Mouse (Mus musculus) CH12.LX (cell line): ENCODE measurements at regions not wholly inside any gene's neighbourhood (a gene's known extent, or its start where the extent isn't known, plus 50 kb on each side); places are given as distances from the start of the nearest gene placed in this dataset.

Experiments used
- DNase-seq: peaks from one replicate; pipeline ENCODE4 v3.0.0-alpha.2; 2013; ENCODE audit errors: extremely low read depth
- H3K27ac ChIP-seq: 2 replicates; pipeline ENCODE4 v1.5.1; 2012; ENCODE audit warnings: low read depth, mild to moderate bottlenecking, control low read depth, moderate library complexity; ENCODE audit not compliant: insufficient read depth
- H3K27me3 ChIP-seq: replicated peaks from 2 replicates; pipeline ENCODE3; 2012; ENCODE audit warnings: inconsistent platforms
- H3K36me3 ChIP-seq, 2 experiments: replicated peaks in 1 of 2; 2 replicates each; pipeline versions ENCODE3 to v1.6.1; 2012; ENCODE audit warnings: inconsistent platforms in 1 of 2, low read length in 1 of 2, mild to moderate bottlenecking in 1 of 2, mixed read lengths in 1 of 2, moderate library complexity in 1 of 2; ENCODE audit not compliant: control insufficient read depth in 1 of 2, insufficient read depth in 1 of 2
- H3K4me1 ChIP-seq, 2 experiments: 2 replicates each; pipeline ENCODE4 v1.6.1; 2012; ENCODE audit warnings: inconsistent platforms in 1 of 2, moderate library complexity in 1 of 2; ENCODE audit not compliant: insufficient read depth in 2 of 2, control insufficient read depth in 1 of 2
- H3K4me2 ChIP-seq: 2 replicates; pipeline ENCODE4 v1.6.1; 2012; ENCODE audit warnings: low read depth, mild to moderate bottlenecking, control low read depth; ENCODE audit not compliant: poor library complexity, insufficient read depth, severe bottlenecking
- H3K4me3 ChIP-seq, 3 experiments: fragments of 150-350 bp in 1 of 3; sonication (generic) in 1 of 3; replicated peaks in 1 of 3; 2 replicates each; pipeline versions ENCODE3 to v1.5.1; 2011 to 2012; ENCODE audit warnings: low read depth in 2 of 3, low read length in 2 of 3, mild to moderate bottlenecking in 2 of 3, moderate library complexity in 2 of 3, control low read depth in 1 of 3, improper control_type of control experiment in 1 of 3, inconsistent platforms in 1 of 3, mixed read lengths in 1 of 3; ENCODE audit not compliant: poor library complexity in 1 of 3
- H3K79me2 ChIP-seq: replicated peaks from 2 replicates; pipeline ENCODE4 v1.6.1; 2012; ENCODE audit warnings: mild to moderate bottlenecking, moderate library complexity; ENCODE audit not compliant: control insufficient read depth, poor library complexity, insufficient read depth, severe bottlenecking; ENCODE audit errors: extremely low read depth
- H3K9ac ChIP-seq: 2 replicates; pipeline ENCODE4 v1.6.1; 2012; ENCODE audit warnings: low read depth, mild to moderate bottlenecking, control low read depth, moderate library complexity; ENCODE audit not compliant: insufficient read depth
- H3K9me3 ChIP-seq: replicated peaks from 2 replicates; pipeline ENCODE3; 2012; ENCODE audit warnings: low read length, inconsistent platforms, mixed read lengths
- BHLHE40 ChIP-seq: IDR thresholded peaks from 2 replicates; pipeline ENCODE4 v1.6.1; 2011; ENCODE audit warnings: mild to moderate bottlenecking, low read depth, low read length, improper control_type of control experiment
- ELF1 ChIP-seq: IDR thresholded peaks from 2 replicates; pipeline ENCODE4 v1.6.1; 2014; ENCODE audit warnings: low read depth, mild to moderate bottlenecking, inconsistent platforms, low read length, improper control_type of control experiment
- EP300 ChIP-seq: IDR thresholded peaks from 2 replicates; pipeline ENCODE4 v1.6.1; 2011; ENCODE audit warnings: low read length, improper control_type of control experiment
- GABPA ChIP-seq: IDR thresholded peaks from 2 replicates; pipeline ENCODE4 v1.6.1; 2012; ENCODE audit warnings: low read depth, low read length, improper control_type of control experiment, inconsistent platforms; ENCODE audit not compliant: insufficient replicate concordance
- HCFC1 ChIP-seq: IDR thresholded peaks from 2 replicates; pipeline ENCODE4 v1.6.1; 2012; ENCODE audit warnings: low read depth, mild to moderate bottlenecking, inconsistent platforms, low read length, improper control_type of control experiment
- IRF4 ChIP-seq: IDR thresholded peaks from 2 replicates; pipeline ENCODE4 v1.6.1; 2014; ENCODE audit warnings: low read depth, mild to moderate bottlenecking, inconsistent platforms, low read length, improper control_type of control experiment
- JUN ChIP-seq: IDR thresholded peaks from 2 replicates; pipeline ENCODE4 v1.6.1; 2011; ENCODE audit warnings: low read depth, mild to moderate bottlenecking, low read length, improper control_type of control experiment, moderate library complexity; ENCODE audit not compliant: insufficient read depth
- KAT2A ChIP-seq: IDR thresholded peaks from 2 replicates; pipeline ENCODE4 v1.6.1; 2012; ENCODE audit warnings: low read length, improper control_type of control experiment, inconsistent platforms; ENCODE audit not compliant: insufficient replicate concordance
- MAX ChIP-seq: IDR thresholded peaks from 2 replicates; pipeline ENCODE4 v1.6.1; 2011; ENCODE audit warnings: low read length, improper control_type of control experiment
- MAZ ChIP-seq: IDR thresholded peaks from 2 replicates; pipeline ENCODE4 v1.6.1; 2012; ENCODE audit warnings: low read depth, mild to moderate bottlenecking, inconsistent platforms, low read length, improper control_type of control experiment, moderate library complexity
- MEF2A ChIP-seq: IDR thresholded peaks from 2 replicates; pipeline ENCODE4 v1.6.1; 2014; ENCODE audit warnings: low read depth, mild to moderate bottlenecking, inconsistent platforms, low read length, improper control_type of control experiment, borderline replicate concordance
- MXI1 ChIP-seq: IDR thresholded peaks from 2 replicates; pipeline ENCODE4 v1.6.1; 2011; ENCODE audit warnings: mild to moderate bottlenecking, low read depth, low read length, improper control_type of control experiment
- PAX5 ChIP-seq: IDR thresholded peaks from 2 replicates; pipeline ENCODE4 v1.6.1; 2012; ENCODE audit warnings: low read length, inconsistent platforms, mixed read lengths
- POLR2A ChIP-seq: IDR thresholded peaks from 2 replicates; pipeline ENCODE4 v1.6.1; 2011; ENCODE audit warnings: low read depth, mild to moderate bottlenecking, improper control_type of control experiment, low read length
- POLR2AphosphoS2 ChIP-seq: IDR thresholded peaks from 2 replicates; pipeline ENCODE4 v1.6.1; 2011; ENCODE audit warnings: low read depth, low read length, improper control_type of control experiment
- RAD21 ChIP-seq: IDR thresholded peaks from 2 replicates; pipeline ENCODE4 v1.6.1; 2011; ENCODE audit warnings: low read depth, mild to moderate bottlenecking, low read length, improper control_type of control experiment, moderate library complexity
- SMC3 ChIP-seq: IDR thresholded peaks from 2 replicates; pipeline ENCODE4 v1.6.1; 2011; ENCODE audit warnings: low read depth, low read length, improper control_type of control experiment
- TBP ChIP-seq: conservative IDR thresholded peaks from 2 replicates; pipeline ENCODE4 v1.6.1; 2011; ENCODE audit warnings: low read depth, low read length, improper control_type of control experiment
- TCF12 ChIP-seq: IDR thresholded peaks from 2 replicates; pipeline ENCODE4 v1.6.1; 2014; ENCODE audit warnings: low read depth, mild to moderate bottlenecking, inconsistent platforms, low read length, improper control_type of control experiment
- UBTF ChIP-seq: IDR thresholded peaks from 2 replicates; pipeline ENCODE4 v1.6.1; 2012; ENCODE audit warnings: low read depth, mild to moderate bottlenecking, inconsistent platforms, low read length, improper control_type of control experiment, moderate library complexity
- USF1 ChIP-seq: IDR thresholded peaks from 2 replicates; pipeline ENCODE4 v1.6.1; 2014; ENCODE audit warnings: low read depth, mild to moderate bottlenecking, inconsistent platforms, low read length, improper control_type of control experiment
- USF2 ChIP-seq: conservative IDR thresholded peaks from 2 replicates; pipeline ENCODE4 v1.6.1; 2011; ENCODE audit warnings: low read depth, low read length, improper control_type of control experiment
- ZMIZ1 ChIP-seq: IDR thresholded peaks from 2 replicates; pipeline ENCODE4 v1.6.1; 2012; ENCODE audit warnings: low read depth, mild to moderate bottlenecking, inconsistent platforms, low read length, improper control_type of control experiment
- ZNF384 ChIP-seq: IDR thresholded peaks from 2 replicates; pipeline ENCODE4 v1.6.1; 2012; ENCODE audit warnings: low read depth, low read length, improper control_type of control experiment, inconsistent platforms
- dilution Hi-C: fragments of 300-500 bp; cut with MboI; formaldehyde crosslinking; loops from 2 replicates; pipeline ENCODE4 v1.14.3; 2020; ENCODE audit warnings: low sequenced_read_pairs; ENCODE audit not compliant: extremely low pct_unique_long_range_greater_than_20kb, extremely low pct_ligation_motif_present
- in situ Hi-C: fragments of 300-500 bp; cut with MboI; formaldehyde crosslinking; loops from 3 replicates; pipeline ENCODE4 v1.14.3; 2019; ENCODE audit warnings: low sequenced_read_pairs, low pct_ligation_motif_present, low pct_unique_long_range_greater_than_20kb, mixed read lengths

DNA sequence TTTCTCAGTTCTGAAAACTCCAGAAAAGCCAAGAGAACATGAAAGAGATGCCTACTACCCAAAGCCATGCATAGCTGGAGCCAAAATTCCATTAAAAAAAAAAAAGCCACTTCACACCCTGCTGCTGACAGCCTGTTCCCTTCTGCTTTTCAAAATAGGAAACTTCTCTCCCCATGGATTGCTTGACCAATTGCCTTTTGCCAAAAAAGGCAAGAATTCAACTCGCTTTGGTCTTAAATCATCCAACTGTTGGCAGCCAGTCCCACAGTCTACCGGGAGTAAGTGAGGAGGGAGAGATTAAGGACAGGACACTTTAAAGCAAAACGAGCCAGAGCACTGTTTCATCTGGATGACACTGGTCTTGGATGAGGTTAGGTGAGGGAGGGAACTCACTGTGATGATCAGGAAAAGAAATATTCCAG is 349.7 kb downstream of the Adgrl2 start:
- in situ Hi-C loops: no loop called here

DNA sequence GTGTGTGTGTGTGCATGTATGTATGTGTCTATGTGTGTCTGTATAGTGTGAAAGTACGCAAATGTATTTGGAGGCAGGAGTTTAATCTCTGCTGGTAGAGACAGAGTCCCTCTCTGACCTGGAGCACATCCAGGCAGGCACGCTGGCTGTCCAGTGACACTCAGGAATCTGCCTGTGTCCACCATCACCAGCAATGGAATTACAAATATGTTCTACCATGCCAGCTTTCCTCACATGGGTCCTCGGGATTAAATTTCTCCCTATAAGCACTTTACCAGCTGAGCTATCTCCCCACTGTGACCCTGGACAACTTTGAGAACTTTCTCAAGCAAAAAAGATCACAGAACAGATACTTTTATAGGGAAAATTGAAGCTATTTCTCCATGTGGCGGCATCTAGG is 355.3 kb downstream of the Adgrl2 start:
- H3K36me3 ChIP-seq: no peaks in the 10 kb centered on the region
- DNase-seq: no peak
- dilution Hi-C loops (no loop called here), in situ Hi-C loops (no loop called here)
- H3K79me2 ChIP-seq: no peaks in the 10 kb centered on the region
- no peak overlapping the region for H3K9ac ChIP-seq
- TF ChIP-seq USF1 (no peak), GABPA (no peak), PAX5 (no peak), MAX (no peak), RAD21 (no peak), JUN (no peak), MAZ (no peak), IRF4 (no peak), MXI1 (no peak), POLR2AphosphoS2 (no peak), ZNF384 (no peak), POLR2A (no peak), BHLHE40 (no peak), EP300 (no peak), TCF12 (no peak)
- TF ChIP-seq, all 38 proteins: peak for 0
- peaks cover 9 to 25% of the 10 kb centered on the region in 2 experiments for H3K4me1 ChIP-seq
- H3K27me3 ChIP-seq: no peaks in the 10 kb centered on the region
- H3K4me2 ChIP-seq: no peak overlapping the region
- no peak overlapping the region for H3K27ac ChIP-seq
- peaks cover 3% of the 10 kb centered on the region for H3K9me3 ChIP-seq
- no peak overlapping the region for H3K4me3 ChIP-seq

More for the DNA sequence above, 349.7 kb downstream of the Adgrl2 start:
- dilution Hi-C loops: no loop called here
- H3K9me3 ChIP-seq: peaks cover 3% of the 10 kb centered on the region
- TF ChIP-seq MAX: no peak
- TF ChIP-seq MEF2A: no peak
- no peak for TF ChIP-seq UBTF
- no peak for TF ChIP-seq USF2
- no peak for TF ChIP-seq KAT2A
- no peak for TF ChIP-seq RAD21
- no peak for TF ChIP-seq ELF1
- no peak for TF ChIP-seq JUN
- no peak for TF ChIP-seq IRF4
- no peak for TF ChIP-seq BHLHE40
- no peak for TF ChIP-seq TBP
- no peak for TF ChIP-seq HCFC1
- no peak for TF ChIP-seq ZMIZ1
- no peak for TF ChIP-seq GABPA
- TF ChIP-seq MAZ: no peak
- no peak for TF ChIP-seq SMC3
- TF ChIP-seq, all 38 proteins: peak for 0
- Histone ChIP-seq H3K4me1 (no peaks in the 10 kb centered on the region), H3K4me3 (no peak overlapping the region), H3K27ac (no peak overlapping the region), H3K36me3 (no peaks in the 10 kb centered on the region), H3K4me2 (no peak overlapping the region), H3K79me2 (no peaks in the 10 kb centered on the region), H3K9ac (no peak overlapping the region), H3K27me3 (no peaks in the 10 kb centered on the region)
- no peak for DNase-seq
